Mouse (Mus musculus): ENCODE data around the gene Gosr1. TPM values are rescaled to one million over a fixed set of nuclear protein-coding genes. Genes with fewer than 3 reads are reported as not detected.
"Not testable (repeated sequence)": the region's sequence is repeated elsewhere in the genome, so short reads cannot be mapped to it uniquely, and the experiment has no call there.

Gene Gosr1
- total RNA-seq, 2 experiments from 2014 or later, result 47.3 to 53.9 TPM

DNA sequence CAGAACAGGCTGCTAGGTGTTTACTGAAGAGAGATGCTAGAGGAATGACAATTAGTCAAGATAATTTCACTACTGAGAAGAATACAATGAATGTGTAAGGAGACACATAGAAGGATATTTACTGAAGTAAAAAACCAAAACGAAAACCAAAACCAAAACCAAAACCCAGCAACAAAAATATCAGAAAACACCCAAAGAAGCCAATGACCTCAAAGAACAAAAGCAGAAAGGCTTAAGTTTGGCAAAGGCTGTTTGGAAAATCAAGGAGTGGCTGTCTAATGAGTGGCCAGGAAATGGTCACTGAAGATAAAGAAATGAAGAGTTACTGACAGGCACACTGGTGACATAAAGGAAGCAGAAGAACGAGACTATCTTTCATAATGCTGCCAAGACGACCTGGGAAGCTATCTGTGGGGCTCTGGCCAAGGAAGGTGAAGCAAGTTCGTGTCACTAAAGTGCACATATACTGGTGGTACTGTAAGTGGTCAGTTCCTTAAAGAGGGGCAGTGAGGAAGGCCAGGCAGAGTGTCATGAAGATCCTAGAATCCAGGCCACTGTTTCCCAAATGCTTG, 27.5 kb downstream of the Gosr1 start:
- DNase-seq (ENCODE audit: low spot score in 2 of 2), result no peak

DNA sequence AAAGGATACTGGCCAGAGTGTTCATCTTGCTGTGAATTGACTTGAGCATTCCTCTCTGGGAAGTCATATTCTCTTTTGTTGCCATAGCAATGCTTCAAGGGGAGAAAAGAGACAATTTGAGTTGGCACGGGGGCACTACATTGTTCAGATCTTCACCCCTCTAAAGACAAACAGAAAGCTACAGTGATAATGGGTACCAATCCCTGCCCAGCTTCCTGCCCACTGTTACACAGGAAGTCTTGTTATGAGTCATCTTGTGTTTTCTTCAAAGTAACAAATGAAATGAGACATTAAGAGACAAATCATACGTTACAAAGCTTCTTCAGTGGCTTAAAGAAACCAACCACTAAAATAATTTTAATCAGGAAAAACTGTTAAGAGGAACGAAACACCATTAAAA, 28.8 kb downstream of the Gosr1 start:
- no peak for DNase-seq (ENCODE audit: low spot score in 2 of 2)

DNA sequence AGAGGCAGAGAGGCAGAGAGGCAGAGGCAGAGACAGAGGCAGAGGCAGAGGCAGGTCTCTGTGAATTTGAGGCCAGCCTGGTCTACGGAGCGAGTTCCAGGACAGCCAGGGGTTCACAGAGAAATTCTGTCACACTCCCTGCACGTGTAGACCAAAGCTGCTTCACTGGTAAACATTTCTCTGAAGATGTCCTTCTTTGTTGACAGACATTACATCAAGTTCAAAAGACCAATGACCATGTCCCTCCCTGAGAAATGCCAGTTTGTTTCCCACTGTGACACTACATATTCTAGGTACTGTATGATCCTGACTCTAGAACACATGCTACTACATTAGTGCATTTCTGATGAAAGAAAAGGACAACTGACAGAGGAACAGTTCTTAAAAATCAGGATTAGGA, 32.7 kb downstream of the Gosr1 start:
- DNase-seq (ENCODE audit: low spot score in 2 of 2), result no peak

DNA sequence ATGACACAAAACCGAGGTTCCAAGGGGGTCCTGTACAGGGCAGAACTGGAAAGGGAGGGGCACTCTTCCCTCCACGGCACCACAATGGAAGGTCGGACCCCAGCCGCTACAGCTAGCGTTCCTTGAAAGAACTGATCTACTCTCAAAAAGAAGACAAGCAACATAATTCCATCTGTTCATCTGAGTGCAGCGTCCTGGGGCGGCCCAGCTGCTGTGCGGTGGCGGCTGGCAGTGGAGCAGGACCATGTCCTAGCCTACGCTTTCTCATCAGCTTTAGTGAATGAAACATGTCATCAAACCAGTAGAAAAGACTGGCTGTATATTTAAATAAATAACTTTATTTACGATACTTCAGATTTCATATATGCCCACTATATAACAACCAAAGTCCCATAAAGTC, 35.3 kb downstream of the Gosr1 start:
- DNase-seq (ENCODE audit: low spot score in 2 of 2), result no peak

DNA sequence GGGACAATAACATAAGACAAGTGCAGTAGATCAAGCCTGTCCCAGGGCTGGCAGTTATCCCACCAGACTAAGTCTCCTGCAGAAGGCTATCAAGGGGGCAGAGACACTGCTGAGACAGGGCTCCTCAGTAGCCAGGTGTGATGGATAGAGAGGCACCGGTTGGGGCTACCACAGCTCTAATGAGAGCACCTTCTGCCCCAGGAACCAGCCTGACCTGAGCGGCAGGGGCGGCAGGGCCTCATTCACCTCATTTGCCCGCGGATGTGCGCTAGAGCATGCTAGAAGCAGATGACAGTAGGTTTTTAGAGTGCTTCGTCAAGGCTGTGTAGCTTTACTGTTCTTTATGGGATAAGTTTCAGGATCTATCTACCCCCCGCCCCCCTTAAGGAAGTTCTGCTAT, 39.5 kb downstream of the Gosr1 start:
- DNase-seq (ENCODE audit: low spot score in 2 of 2), result no peak

DNA sequence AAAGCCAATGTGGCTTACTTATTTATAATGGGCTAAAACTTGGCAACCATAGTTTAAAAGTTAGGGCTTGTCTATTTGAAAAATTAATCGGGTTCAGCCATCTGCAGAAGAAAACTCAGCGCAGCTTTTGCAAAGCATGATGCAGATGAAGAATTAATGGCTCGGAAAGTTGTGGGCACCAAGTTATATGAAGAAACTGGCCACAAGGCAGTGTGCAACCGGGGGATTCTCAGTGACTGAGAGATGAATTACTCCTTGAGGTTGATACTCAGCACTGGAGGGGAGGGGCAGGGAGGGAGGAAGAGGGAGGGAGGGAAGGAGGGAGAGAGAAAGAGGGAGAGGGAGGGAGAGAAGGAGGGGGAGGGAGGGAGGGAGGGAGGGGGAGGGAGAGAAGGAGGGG, 46.4 kb downstream of the Gosr1 start:
- DNase-seq (ENCODE audit: low spot score in 2 of 2), result no peak

DNA sequence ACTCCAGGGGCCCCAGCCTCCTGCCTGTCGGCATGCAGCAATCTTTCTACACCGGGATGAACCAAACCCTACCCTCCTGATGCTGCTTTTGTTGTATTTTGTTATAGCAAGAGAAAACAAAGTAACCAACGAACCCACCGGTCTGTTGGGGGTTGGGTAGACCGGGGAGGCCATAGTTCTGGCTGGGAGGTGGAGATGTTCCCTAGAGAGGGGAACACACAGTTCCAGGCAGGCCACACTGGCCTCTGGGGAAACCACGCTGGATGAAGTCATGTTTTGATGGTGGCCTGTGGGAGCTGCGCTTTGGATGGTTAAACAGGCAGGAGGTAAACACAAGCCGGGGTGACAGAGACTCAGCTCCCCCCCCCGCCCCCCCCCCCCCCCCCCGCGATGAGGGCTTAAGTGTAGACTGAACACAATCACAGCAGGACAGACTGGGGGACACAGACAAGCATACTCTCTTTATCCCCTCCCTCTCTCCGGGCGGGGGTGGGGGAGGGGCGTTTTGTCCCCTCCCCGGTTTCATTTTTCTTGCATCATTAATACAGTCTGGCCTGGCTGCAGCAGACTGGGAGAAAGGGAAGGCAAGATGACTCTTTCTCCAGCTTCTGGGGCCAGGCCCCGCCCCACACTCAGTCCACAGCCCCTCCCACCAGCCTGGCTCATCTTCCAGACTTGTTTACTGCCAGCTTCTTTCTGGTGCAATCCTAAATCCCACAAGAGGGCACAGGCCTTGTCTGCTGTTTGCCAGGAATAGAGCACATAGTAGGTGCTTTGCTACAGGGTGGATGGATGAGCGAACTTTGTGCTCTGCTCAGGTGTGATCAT, 53.5 kb downstream of the Gosr1 start:
- DNase-seq (ENCODE audit: low spot score in 2 of 2), result no peak

DNA sequence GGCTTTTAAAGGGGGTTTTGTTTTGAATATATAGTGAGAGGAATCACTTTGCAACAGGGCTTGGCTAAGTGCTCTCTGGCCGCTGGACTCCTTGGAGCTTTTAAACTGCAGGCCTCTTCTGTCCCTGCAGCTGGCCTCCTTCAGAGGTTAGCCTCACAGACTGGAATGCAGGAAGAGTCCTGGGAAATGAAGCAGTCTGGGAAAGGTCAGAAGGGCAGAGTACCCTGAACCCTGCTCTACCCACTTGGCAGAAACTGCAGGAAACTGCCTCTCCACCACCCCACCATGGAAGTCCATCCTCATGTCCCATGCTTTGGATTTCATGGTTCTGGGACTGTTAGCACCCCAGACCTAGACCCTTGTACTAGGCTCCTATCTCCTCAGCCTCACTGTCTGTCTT, 54.5 kb downstream of the Gosr1 start:
- no peak for DNase-seq (ENCODE audit: low spot score in 2 of 2)

DNA sequence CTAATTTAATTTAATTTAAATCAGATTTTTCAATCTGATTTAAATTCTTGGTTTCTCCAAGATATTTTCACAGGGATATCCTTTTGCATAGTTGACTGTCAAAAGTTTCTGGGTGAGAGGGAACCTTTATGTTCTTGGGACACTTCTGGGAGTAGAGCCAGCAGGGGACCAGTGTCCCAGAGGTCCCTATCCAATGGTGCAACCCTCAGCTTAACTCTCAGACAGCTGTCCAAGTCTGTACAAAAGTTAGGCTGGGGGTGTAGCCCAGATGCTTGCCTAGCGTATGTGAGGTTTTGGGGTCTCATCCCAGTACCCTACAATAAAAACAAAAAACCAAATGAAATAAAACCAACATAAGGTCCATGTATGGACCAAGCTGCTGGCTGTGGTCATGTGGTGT, 55.3 kb downstream of the Gosr1 start:
- DNase-seq (ENCODE audit: low spot score in 2 of 2), result no peak

GRCm38 (mm10) chr11:76707656-76708055, 55.7 kb downstream of the Gosr1 start:
- DNase-seq (ENCODE audit: low spot score in 2 of 2), result no peak

- DNase-seq (ENCODE audit: low spot score in 2 of 2), result no peak
These were observed 63.8 kb downstream of the Gosr1 start for GRCm38 (mm10) chr11:76699626-76700025.

DNA sequence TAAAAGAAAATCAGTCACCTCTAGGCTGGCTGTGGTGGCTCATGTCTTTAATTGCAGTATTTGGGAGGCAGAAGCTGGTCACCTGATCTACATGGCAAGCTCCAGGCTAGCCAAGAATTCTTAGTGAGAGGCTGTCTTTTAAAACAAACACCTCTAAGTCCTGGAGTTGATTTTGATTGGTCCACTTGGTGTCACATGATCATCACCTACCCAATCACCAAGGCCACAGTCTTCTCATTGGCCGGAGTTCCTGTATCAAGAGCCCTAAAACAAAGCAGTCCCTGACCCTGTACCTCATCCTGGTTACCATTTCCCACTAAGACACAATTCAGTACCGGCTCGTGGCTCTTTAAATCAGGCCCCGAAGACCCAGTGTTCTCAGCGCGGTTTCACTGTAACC, 67.6 kb downstream of the Gosr1 start:
- DNase-seq (ENCODE audit: low spot score in 2 of 2), result peak; percentile 25 to 32

GRCm38 (mm10) chr11:76692096-76692495, 71.3 kb downstream of the Gosr1 start:
- no peak for DNase-seq (ENCODE audit: low spot score in 2 of 2)

DNA sequence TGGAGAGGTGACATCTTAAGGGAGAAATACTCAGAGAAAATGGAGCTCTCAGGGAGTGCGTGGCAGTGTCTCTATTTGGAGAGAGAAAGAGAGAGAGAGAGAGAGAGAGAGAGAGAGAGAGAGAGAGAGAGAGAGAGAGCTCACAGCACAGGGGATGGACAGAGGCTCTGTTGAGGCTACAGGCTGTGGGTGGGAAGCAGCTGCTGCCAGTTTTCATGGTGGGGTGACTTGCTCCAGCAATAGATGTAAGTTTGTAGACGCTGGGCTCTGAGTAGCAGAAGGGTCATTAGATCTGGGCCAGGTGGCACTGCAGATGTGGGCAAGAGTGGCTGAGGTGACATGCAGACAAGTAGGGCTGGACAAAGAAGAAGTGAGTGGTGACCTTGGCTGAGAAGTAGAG, 77.8 kb downstream of the Gosr1 start:
- no peak for DNase-seq (ENCODE audit: low spot score in 2 of 2)

DNA sequence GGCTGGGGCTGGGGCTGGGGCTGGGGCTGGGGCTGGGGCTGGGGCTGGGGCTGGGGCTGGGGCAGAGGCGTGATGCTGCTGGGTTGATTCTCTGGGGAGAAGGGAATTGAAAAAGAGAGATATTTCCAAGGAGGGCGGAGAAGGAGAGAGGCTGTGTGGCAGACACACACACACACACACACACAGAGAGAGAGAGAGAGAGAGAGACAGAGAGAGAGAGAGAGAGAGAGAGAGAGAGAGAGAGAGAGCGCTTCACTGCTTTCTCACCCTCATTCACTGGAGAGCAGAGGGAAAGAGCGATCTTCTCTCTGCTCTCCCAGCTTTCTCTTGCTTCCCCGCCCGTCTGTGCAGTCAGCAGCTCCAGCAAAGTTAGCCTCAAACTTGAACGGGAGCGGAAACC, 83.9 kb downstream of the Gosr1 start, which contains the start of gene Trarg1:
Gene Trarg1 (plus strand): TSS at position 301 of the 400 bp plus-strand sequence.
- not testable (repeated sequence) for DNase-seq (ENCODE audit: low spot score in 2 of 2)

Other genes with a start within 250 kb of the Gosr1 start
- 100 to 1,000 TPM; 413 to 418 TPM for gene Abr, start 141.3 kb downstream of the Gosr1 start, total RNA-seq (2021)
- gene Bhlha9, start 91.1 kb downstream of the Gosr1 start, total RNA-seq (2021), result 1 to 10 TPM; 2.0 to 2.8 TPM
- under 1 TPM; 0.49 to 0.75 TPM for gene Trarg1, start 83.8 kb downstream of the Gosr1 start, total RNA-seq (2021)
- gene Cpd, start 83.4 kb upstream of the Gosr1 start, total RNA-seq (2021), result 10 to 100 TPM; 51.7 to 54.2 TPM
- gene Tmigd1, start 138.6 kb upstream of the Gosr1 start, total RNA-seq (2021), result not detected
- gene Blmh, start 161.2 kb upstream of the Gosr1 start, total RNA-seq (2021), result 10 to 100 TPM; 58.8 to 60.7 TPM
- not detected for gene Slc6a4, start 235.0 kb upstream of the Gosr1 start, total RNA-seq (2021)

All from left cerebral cortex, adult 18-20 months (tissue).